Mouse (Mus musculus) kidney, adult 2 months (tissue): ENCODE measurements around the gene Cd160. TPM values are rescaled to one million over a fixed set of nuclear protein-coding genes. Genes with fewer than 3 reads are reported as not detected.

Source experiments
- DNase-seq: peaks from one replicate; pipeline ENCODE4 v3.0.0; 2021
- H3K27ac ChIP-seq: fragments of 200-500 bp; 2 replicates; pipeline ENCODE4 v1.5.1; 2012; ENCODE audit warnings: low read depth, low read length, control low read depth, inconsistent platforms; ENCODE audit not compliant: insufficient read depth
- H3K27me3 ChIP-seq: fragments of 200-500 bp; replicated peaks from 2 replicates; pipeline ENCODE4 v1.6.1; 2012; ENCODE audit warnings: mild to moderate bottlenecking, moderate library complexity, low read length, inconsistent platforms; ENCODE audit not compliant: control insufficient read depth, insufficient read depth
- H3K36me3 ChIP-seq: fragments of 200-500 bp; 2 replicates; pipeline ENCODE4 v1.6.1; 2012; ENCODE audit warnings: mild to moderate bottlenecking, moderate library complexity, low read length, inconsistent platforms; ENCODE audit not compliant: control insufficient read depth, insufficient read depth
- H3K4me1 ChIP-seq: fragments of 200-500 bp; 2 replicates; pipeline ENCODE4 v1.6.1; 2011; ENCODE audit warnings: low read length; ENCODE audit not compliant: control insufficient read depth, insufficient read depth
- H3K4me3 ChIP-seq: fragments of 200-500 bp; 2 replicates; pipeline ENCODE4 v1.5.1; 2011; ENCODE audit warnings: mild to moderate bottlenecking, low read depth, low read length, control low read depth; ENCODE audit not compliant: insufficient read depth
- CTCF ChIP-seq: fragments of 200-500 bp; conservative IDR thresholded peaks from 2 replicates; pipeline ENCODE4 v1.5.1; 2011; ENCODE audit warnings: low read depth, mild to moderate bottlenecking, control low read depth, low read length, moderate library complexity, mixed read lengths; ENCODE audit not compliant: insufficient read depth, insufficient read length
- POLR2A ChIP-seq: fragments of 200-500 bp; IDR thresholded peaks from one replicate; pipeline ENCODE4 v1.6.1; 2011; ENCODE audit warnings: low read depth, low read length, control low read depth
- WGBS: fragments of 180-500 bp; shearing (Covaris S2); methylation state at CpG from one replicate; pipeline ENCODE4 v1.1.7; 2018; 5-methylcytosine and 5-hydroxymethylcytosine counted together
- polyA plus RNA-seq: library from polyadenylated mRNA; depleted of rRNA; stranded (reverse); fragments of >200 nt; gene quantifications from 2 replicates; pipeline ENCODE4 v1.2.3, GENCODE M21; 2012

Gene Cd160
- polyA plus RNA-seq, 1 experiment: 0.33 TPM

DNA sequence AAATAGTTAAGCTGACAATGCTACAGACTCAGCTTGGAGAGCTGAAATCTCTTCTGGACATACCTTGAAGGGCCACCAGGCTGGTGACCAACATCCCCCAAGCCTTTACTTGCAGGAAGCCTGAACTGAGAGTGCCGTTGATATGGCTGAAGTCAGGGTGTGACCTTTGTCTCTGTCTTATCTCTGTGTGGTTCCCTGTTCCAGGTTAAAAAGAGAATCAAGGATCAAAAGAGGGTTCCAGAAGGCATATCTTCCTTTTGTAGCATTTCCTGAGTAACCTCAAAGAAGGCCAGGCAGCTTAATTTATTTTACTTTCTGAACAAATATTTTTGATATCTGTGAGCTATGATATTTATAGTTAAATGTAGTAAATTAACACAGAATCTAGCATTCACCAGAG lies 26.9 kb downstream of the Cd160 start:
- 63% methylated on average over 1 of the region's 1 CpGs for WGBS

DNA sequence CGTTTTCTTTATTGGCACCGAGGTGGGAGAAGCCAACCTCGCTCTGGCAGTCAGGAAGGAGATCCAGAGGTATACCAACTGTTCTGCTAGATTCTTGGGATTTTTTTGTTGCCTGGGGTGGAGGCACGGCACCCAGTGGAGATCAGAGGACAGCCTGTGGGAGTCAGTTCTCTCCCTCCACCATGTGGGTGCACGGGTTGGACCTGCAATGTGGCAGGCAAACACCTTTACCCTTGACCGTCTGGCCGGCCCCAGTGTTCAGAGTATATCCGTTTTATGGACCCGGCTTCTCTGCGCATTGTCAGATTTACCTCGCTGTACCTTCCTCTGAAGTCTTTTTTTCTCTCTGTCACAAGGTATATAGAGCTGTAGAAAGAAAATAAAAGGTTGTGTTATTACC lies 28.9 kb downstream of the Cd160 start:
- TF ChIP-seq CTCF (no peak), POLR2A (no peak)
- Histone ChIP-seq H3K27me3 (no peaks in the 10 kb centered on the region), H3K27ac (no peak overlapping the region), H3K4me3 (no peak overlapping the region), H3K4me1 (no peaks in the 10 kb centered on the region), H3K36me3 (no peaks in the 10 kb centered on the region)
- no peak for DNase-seq
- WGBS: 69% methylated on average over 11 of the region's 11 CpGs

More for the DNA sequence above, 26.9 kb downstream of the Cd160 start:
- Histone ChIP-seq H3K27me3 (no peaks in the 10 kb centered on the region), H3K27ac (no peak overlapping the region), H3K4me3 (no peak overlapping the region), H3K36me3 (no peaks in the 10 kb centered on the region), H3K4me1 (no peaks in the 10 kb centered on the region)
- no peak for DNase-seq
- no peak for TF ChIP-seq POLR2A

DNA sequence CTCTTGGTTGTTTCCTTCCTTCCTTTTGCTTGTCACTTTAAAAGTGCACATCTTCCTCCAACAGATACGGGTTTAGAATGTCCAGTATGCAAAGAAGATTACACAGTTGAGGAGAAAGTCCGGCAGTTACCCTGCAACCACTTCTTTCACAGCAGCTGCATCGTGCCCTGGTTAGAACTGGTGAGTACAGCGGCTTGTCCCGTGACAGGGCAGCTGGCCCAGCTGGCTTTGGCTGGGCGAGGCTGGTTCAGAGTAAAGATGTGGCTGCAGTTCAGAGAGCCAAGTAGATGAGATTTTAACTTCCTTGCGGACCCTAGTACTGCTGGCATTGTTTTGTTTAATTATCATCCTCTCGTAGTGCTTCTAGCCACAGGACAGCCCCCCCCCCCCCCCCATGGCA lies 40.6 kb downstream of the Cd160 start:
- TF ChIP-seq CTCF: no peak
- no peak for TF ChIP-seq POLR2A
- 45% methylated on average over 8 of the region's 8 CpGs for WGBS
- peaks cover 7% of the 10 kb centered on the region; the same call in 1 of the 2 replicates for H3K4me1 ChIP-seq
- peak; percentile 77 for DNase-seq
- peaks cover 4% of the 10 kb centered on the region for H3K36me3 ChIP-seq
- no peaks in the 10 kb centered on the region for H3K27me3 ChIP-seq
- no peak overlapping the region for H3K4me3 ChIP-seq
- peak overlapping the region; percentile 52; the same call in 1 of the 2 replicates for H3K27ac ChIP-seq

DNA sequence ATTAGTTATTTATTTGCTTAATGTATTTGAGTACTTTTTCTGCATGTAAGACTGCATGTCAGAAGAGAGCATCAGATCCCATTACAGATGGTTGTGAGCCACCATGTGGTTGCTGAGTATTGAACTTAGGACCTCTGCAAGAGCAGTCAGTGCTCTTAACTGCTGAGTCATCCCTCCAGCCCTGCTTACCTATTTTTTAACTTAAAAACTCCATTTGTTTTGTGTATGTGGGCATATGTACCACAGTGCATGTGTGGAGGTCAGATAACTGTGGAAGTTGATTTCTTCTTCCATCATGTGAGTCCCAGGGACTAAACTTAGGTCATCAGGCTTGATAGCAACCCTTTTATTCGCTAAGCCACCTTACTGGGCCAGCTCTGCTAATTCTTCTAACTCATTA lies 41.4 kb downstream of the Cd160 start:
- 95% methylated on average over 1 of the region's 1 CpGs for WGBS
- Histone ChIP-seq H3K36me3 (peaks cover 4% of the 10 kb centered on the region), H3K27me3 (no peaks in the 10 kb centered on the region), H3K4me3 (no peak overlapping the region), H3K27ac (no peak overlapping the region), H3K4me1 (peaks cover 7% of the 10 kb centered on the region; the same call in 1 of the 2 replicates)
- DNase-seq: peak; percentile 17
- TF ChIP-seq CTCF (no peak), POLR2A (no peak)

DNA sequence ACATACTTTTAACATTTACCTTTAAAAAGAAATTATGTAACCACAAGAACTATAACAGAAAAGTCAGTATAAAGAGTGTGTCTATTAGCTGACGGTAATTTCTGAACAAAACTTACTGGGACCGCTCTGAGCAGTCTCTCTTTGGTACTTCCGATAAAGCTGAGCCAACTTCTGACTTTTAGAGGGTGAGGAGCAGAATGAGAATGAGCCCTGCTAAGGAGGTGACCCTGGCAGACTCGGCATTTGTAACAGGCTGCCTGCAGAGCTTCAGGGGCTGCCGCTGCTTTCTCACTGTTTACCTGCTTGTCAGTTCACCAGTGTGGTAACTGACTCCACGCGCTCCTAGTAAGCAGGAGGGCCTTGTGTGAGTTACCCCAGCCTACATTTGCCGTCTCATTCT lies 46.9 kb downstream of the Cd160 start:
- no peak for DNase-seq
- WGBS: 81% methylated on average over 8 of the region's 8 CpGs
- TF ChIP-seq CTCF: no peak
- no peak for TF ChIP-seq POLR2A
- Histone ChIP-seq H3K4me1 (peaks cover 1% of the 10 kb centered on the region; the same call in 1 of the 2 replicates), H3K4me3 (no peak overlapping the region), H3K27ac (no peak overlapping the region), H3K27me3 (no peaks in the 10 kb centered on the region), H3K36me3 (peaks cover 4% of the 10 kb centered on the region)

DNA sequence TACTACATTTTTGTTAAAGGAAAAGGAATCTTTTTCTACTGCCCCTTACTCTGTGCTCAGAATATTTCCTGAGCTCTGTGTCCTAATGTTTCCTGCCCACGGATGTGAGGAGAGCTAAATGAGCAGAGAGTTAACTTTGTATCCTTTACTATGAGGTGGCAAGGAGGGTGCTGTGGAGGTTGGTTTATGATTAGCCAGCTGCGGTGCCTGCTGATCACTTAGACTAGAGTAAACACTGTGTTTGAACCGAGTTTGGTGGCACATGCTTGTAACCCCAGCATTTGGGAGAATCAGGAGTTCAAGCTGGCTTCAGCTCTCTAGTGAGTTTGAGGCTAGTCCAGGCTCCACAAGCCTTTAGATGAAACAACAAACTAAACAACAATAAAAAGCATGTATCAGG lies 52.0 kb downstream of the Cd160 start:
- Histone ChIP-seq H3K4me3 (no peak overlapping the region), H3K27ac (no peak overlapping the region), H3K4me1 (peaks cover 5% of the 10 kb centered on the region; the same call in 1 of the 2 replicates), H3K36me3 (no peaks in the 10 kb centered on the region; the same call in 1 of the 2 replicates), H3K27me3 (no peaks in the 10 kb centered on the region)
- WGBS: 18% methylated on average over 3 of the region's 3 CpGs
- TF ChIP-seq CTCF: no peak
- no peak for TF ChIP-seq POLR2A
- peak; percentile 78 for DNase-seq

DNA sequence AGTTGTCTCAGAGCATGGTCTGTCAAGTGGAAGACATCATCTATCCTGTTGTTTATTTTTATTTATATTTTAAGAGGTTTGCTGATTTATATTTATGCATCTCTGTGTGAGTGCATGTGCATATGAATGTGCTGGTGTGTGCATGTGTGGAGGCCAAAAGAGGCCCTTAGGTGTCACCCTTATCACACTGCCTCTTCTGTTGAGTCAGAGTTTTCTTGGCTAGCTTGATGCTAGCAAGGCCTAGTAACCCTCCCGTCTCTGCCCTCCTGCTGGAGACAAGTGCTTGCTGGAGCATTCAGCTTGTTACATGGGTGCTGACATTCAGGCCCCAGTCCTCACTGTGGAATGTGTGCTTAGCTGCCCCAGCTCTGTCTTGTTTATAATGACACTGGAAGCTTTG lies 56.2 kb downstream of the Cd160 start:
- 25% methylated on average over 1 of the region's 1 CpGs for WGBS
- Histone ChIP-seq H3K27me3 (no peaks in the 10 kb centered on the region), H3K36me3 (no peaks in the 10 kb centered on the region; the same call in 1 of the 2 replicates), H3K27ac (no peak overlapping the region), H3K4me1 (peaks cover 5% of the 10 kb centered on the region; the same call in 1 of the 2 replicates), H3K4me3 (no peak overlapping the region)
- TF ChIP-seq CTCF (peak; percentile 48), POLR2A (no peak)
- peak; percentile 22 for DNase-seq

DNA sequence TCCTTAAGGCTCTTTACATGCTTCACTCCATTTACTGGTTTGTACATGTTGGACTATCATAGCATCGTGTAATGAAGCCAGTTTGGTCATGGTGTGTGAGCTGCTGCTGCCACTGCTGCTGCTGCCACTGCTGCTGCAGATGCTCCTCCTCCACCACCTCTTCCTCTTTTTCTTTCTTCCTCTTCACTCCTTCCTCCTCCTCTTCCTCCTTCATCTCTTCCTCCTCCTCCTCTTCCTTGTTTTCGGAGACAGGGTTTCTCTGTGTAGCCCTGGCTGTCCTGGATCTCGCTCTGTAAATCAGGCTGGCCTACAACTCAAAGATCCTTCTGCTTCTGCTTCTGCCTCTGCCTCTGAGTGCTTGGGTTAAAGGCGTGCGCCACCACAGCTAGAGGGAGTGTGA lies 59.2 kb downstream of the Cd160 start:
- no peaks in the 10 kb centered on the region for H3K4me1 ChIP-seq
- no peak for TF ChIP-seq POLR2A
- no peak for TF ChIP-seq CTCF
- H3K27me3 ChIP-seq: no peaks in the 10 kb centered on the region
- no peak for DNase-seq
- 84% methylated on average over 5 of the region's 5 CpGs for WGBS
- H3K27ac ChIP-seq: no peak overlapping the region
- H3K4me3 ChIP-seq: no peak overlapping the region
- no peaks in the 10 kb centered on the region for H3K36me3 ChIP-seq
